Mouse (Mus musculus) heart, adult 2 months (tissue): ENCODE results near the gene Tmprss2.

Experiments
- CTCF ChIP-seq: fragments of 200-600 bp; IDR thresholded peaks from 2 replicates; pipeline ENCODE4 v1.8.1; 2022; ENCODE audit warnings: antibody characterized with exemption, mild to moderate bottlenecking, moderate library complexity
- EP300 ChIP-seq: fragments of 200-500 bp; IDR thresholded peaks from 2 replicates; pipeline ENCODE4 v1.6.1; 2011; ENCODE audit warnings: low read depth, low read length, control low read depth; ENCODE audit not compliant: insufficient read depth
- POLR2A ChIP-seq: fragments of 200-500 bp; IDR thresholded peaks from 2 replicates; pipeline ENCODE4 v1.6.1; 2011; ENCODE audit warnings: mild to moderate bottlenecking, low read depth, low read length, control low read depth; ENCODE audit not compliant: insufficient read depth

DNA sequence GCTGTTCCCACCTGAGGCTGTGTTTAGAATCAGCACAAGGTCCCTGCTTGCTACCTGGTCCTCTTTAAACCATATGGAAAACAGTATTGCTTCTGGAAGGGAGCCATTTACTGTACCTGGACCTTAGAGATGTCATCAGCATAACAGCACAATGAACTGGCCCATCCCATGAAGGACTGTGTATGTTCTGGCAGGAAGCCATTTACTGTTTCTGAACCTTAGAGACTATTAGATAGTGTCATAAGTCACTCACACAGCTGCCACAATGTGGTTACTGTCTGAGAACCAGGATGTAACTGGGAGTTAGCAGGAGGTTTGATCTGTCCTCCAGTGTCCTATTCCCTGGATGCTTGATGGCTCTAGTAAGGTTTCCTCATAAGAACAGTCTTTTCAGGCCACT, 33.7 kb upstream of the Tmprss2 start:
- no peak for TF ChIP-seq CTCF
- no peak for TF ChIP-seq POLR2A
- no peak for TF ChIP-seq EP300
